Mouse (Mus musculus): ENCODE results near the gene D17H6S53E.

- no peak for TF ChIP-seq CTCF (IDR thresholded peaks at IDR 0.05; ENCODE audit: control insufficient read depth, insufficient read depth, insufficient replicate concordance, low read depth, low read length)
- no peak for TF ChIP-seq POLR2A (IDR thresholded peaks at IDR 0.05; ENCODE audit: control insufficient read depth, low read depth, low read length)
Observed at GRCm38 (mm10) chr17:35131038-35131437, 4.9 kb downstream of the D17H6S53E start.

Data from testis, adult 2 months (tissue).